Mouse (Mus musculus) Muller cell, postnatal 12 days (primary cell): ENCODE data around the gene Gnat1.
A peak's percentile ranks its signal among the peaks of the same experiment; 100 is the strongest.

Experiments
- DNase-seq: peaks from one replicate; pipeline ENCODE4 v3.0.0-alpha.2; 2015; ENCODE audit errors: inconsistent ontology term

Gnat1 gene

DNA sequence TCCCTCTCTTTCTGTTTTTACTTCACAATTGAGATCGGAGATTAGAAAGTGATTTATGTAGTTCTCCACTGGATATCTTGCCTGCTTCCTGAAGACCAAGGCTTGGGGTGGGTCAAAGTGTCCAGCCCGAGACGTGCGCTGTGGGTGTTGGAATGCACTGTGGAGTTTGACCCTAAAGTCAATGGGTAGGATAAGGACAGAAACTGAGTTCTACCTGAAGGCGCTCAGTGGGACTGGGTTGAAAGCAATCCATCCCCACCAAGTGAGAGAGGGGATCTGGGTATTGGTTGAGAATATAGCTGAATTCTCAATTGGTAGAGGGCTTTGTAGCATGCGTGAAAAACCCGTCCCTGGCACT, 34.4 kb downstream of the Gnat1 start:
- no peak for DNase-seq

GRCm38 (mm10) chr9:107644495-107645152, 34.9 kb downstream of the Gnat1 start:
- DNase-seq = peak; percentile 91

DNA sequence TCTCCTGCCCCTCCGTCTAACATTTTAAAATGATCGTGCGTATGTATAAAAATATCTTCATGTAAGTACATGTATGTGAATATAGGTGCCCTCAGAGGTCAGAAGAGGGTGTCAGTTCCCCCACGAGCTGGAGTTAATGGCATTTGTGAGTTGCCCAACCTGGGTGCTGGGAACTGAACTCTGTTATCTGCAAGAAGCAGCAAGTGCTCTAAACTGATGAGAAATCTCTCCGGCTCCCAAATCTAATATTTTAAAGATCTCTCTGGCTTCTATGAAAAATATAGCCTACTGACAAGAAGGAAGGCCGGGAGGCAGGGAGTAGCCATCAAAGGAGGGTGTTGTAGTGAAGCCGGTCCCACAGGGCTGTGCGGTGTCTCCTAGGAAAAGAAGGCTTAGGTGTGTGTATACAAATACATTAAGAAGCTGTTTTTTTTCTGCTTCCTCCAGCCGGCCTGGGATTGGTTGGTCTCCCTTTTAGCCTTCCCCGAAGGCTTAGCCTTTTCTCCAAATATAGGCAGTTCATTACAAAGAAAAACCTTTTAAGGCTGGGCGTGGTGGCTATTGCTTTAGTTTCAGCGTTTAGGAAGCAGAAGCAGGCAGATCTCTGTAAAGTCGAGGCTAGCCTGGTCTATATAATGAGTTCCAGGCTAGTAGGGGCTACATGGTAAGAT, 35.8 kb downstream of the Gnat1 start:
- no peak for DNase-seq

DNA sequence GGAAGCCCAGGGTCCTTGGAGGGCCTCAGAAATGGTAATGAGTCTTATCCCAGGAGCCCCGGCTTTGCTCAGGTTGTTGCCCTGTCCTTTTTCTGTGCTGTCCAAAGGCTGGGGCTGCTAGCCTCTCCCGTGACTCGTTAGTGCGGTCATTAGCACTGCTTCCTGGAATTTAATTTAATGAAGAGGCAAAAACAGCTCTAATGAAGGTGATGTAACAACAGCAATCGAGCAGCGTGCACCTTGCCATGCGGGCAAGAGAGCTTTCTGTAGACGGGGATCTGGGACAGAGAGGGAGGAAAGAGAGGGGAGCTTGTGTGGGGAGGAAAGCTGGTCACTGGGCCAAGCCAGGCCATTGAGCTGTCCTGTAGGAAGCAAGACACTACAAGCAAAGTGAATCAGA, 37.8 kb downstream of the Gnat1 start:
- DNase-seq = peak; percentile 61

GRCm38 (mm10) chr9:107640257-107640772, 39.2 kb downstream of the Gnat1 start:
- DNase-seq = no peak

- no peak for DNase-seq
Observed at GRCm38 (mm10) chr9:107637070-107637469, 42.4 kb downstream of the Gnat1 start.

DNA sequence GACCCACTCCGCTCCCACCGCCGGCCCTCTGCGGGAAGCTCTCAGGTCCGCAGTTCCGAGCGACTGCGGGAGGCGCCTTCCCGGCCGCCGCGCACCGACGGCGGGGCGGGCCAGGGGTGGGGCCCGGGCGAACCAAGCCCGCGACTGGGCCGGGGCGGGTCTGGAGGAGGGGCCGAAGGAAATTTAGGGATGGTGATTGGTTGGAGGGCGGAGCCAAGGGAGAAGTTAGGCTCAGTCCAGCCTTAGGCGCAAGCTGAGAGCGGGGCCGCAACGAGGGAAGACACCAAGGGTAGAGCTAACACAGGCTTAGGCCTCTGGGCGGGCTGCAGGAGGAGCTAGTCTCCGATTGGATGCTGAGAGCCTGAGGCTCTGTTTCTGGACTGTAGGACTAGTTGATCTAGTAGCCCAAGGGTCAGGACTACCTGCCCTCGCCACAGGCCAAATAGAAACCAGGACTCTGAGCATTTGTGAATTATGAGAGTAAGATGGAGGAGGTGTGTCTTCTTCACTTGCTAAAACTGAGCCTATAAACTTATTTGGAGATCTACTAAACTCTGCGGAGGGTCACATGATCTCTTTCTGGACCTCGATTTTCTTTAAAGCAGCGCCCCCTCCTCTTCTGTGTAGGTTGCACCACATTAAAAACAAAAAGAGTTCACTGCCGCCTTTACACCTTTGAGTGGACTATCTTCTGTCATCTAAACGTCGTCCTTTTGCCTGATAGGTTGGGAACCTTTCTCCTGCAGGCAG, 44.1 kb downstream of the Gnat1 start, which contains the start of gene Gnai2:
TSS of gene Gnai2 (minus strand) at position 89 of the 750 bp plus-strand sequence.
- peak; percentile 98 for DNase-seq

GRCm38 (mm10) chr9:107634406-107635278, 44.9 kb downstream of the Gnat1 start:
- DNase-seq = no peak

DNA sequence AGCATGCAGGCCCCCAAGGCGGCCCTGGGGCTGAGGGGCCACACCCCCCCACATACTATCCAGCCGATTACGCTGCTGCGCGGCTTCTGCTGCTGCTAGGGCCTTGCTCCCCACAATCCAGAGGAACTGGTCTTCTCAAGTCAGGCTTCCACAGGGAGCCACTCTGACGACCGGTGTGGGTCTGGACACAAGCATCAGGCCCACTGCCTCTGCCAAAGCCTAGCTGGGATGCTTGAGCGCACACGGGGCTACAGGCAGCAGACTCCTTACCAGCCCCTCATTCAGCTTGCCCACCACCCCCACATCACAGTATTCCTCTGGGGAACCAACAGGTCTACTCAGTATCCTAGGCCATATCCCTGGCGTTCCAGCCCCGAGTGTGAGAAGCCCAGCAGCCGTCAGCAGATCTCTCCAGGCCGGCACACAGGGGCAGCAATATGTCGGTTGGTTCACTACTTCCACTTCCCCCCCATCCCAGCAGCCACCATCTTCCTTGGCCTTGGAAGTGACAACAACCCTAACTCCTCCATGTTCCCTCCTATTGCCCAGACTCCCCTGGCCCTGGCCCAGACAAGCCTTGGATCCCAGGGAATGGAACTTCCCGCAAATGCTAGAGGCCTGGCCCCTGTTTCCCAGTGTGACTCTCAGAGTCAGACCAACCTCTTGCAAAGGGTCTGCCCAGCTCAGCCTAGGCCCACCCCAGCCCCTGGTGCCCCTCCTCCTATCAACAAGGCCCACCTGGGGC, 45.7 kb downstream of the Gnat1 start:
- DNase-seq = no peak

GRCm38 (mm10) chr9:107633091-107633660, 46.3 kb downstream of the Gnat1 start:
- DNase-seq = peak; percentile 90

DNA sequence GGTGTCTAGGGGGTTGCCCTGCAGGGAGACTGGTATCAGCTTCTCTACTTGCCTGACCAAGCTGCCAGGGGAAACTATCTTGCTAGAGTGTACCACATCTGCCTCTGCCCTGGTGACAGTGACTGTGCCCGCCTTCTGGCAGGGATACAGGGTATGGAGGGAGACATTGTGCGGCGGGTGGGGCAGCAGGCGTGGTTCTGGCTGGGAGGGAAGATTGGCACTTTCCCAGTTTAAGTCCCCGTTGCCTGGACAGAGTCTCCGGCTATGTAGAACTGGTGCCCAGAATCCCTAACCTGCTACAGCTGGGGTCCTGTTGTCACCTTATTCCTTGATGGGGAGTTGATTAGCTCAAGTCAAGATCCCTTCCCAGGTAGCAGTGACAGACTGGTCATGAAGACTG, 47.0 kb downstream of the Gnat1 start:
- peak; percentile 77 for DNase-seq

DNA sequence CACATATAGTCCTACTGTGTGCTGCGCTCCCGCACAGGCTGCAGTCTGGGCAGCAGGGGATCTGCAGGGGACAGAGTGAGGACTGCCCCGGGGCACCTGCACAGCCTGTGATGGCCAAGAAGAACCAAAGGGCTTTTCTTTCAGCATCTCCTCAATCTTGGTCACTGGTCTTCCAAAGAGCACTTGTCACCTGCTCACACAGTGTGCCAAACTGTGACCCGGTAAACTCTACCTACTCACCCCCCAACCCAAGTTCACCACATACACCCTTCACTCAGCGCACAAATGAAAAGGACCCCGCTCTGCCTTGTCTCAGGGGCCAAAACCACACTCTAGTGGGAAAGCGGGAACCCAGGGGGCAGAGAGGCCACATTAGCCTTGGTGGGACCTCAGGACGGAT, 47.7 kb downstream of the Gnat1 start:
- DNase-seq = no peak

DNA sequence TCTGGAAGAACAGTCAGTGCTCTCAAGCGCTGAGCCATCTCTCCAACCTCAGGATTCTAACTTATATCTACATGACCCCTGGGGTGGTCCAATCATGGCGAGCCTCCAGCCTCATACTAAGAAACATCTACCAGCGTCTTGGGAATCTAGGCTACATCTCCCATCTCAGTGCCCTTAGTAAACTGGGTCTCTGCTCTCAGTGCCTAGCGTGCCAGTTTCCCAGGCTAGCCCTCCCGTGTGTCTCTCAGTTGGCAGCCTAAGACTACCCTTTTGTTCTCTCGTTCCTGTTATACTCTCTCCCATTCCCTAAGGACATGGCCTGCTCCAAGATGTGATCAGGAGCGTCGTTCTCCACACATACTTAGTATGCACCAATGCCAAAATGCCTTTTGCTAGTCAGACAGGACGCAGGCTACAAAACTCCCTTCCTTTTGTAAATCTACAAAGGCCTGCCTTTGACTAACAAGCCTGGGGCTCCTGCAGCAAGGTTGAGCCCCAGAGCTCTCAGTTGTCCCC, 48.1 kb downstream of the Gnat1 start:
- DNase-seq = no peak

- DNase-seq = peak; percentile 90
Observed at GRCm38 (mm10) chr9:107630576-107630975, 48.9 kb downstream of the Gnat1 start.

DNA sequence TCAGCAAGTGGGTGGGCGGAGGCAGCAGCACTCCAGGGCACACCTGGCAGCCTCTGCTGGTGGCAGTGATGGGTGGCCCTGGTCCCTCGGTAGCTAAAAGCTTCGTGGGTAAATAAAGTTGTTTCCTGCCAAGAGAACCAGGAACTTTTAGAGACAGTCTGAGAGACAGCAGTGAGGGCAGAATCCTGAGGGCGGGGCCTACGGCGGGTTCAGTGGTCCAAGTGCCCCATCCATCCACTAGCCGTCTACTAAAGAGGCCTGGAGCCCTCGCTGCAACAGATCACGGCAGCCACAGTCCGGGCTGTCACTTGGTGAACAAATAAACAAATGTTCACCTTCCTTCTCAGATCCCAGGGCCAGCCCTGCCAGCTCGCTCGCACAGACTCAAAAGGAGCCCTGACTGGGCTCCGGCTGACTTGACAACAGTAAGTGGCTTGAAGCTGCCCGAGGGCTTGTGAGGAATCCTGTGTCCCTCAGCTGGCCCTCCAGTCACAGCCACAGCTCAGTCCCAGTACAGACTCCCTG, 49.5 kb downstream of the Gnat1 start:
- DNase-seq = peak; percentile 74

DNA sequence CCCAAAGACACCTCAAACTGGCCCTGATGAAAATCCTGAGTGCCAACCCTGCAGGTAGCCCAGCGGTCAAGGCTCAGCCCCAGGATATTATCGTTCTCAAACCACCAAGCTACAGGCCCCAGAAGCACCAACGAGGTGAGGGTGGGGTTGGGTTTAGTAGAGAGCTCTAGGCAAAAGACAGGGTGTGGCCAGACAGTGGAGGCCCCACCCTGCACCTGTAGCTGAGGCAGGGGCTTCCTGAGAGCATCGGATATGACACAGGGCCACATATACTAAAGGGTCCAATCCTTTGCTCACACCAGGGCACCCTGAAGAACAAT, 50.1 kb downstream of the Gnat1 start:
- no peak for DNase-seq

DNA sequence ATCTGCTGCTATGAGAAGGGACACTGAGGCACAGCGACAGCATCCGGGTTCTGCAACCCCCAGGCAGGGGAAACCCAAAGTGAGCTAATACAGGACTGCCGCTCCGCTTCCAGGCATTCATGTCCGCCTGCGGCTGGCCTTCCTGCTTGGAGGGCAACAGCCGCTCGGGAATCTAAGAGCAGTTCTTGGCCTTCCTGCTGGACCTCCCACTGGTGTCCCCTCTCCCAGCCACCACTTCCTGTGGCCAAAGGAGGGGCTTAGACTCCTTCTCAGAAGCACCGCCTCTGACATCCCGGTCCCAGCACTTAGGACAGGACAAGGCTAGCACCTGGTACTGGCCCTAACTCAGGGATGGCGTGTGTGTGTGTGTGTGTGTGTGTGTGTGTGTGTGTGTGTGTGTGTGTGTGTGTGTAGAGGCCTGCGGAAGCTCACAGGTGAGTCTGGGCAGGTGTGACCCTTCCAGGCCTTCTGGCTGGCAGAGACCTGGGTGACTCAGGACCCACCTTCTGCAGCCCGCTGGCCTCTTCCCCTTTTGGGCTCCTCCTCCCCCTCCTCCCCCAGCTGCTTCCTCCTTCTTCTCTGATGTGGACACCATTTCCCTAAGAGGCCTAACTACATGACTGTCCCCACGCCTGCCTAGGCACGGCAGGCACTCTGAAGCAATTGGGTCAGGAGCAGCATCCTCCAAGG, 50.6 kb downstream of the Gnat1 start:
- DNase-seq = no peak

- no peak for DNase-seq
Observed at GRCm38 (mm10) chr9:107627387-107628255, 51.9 kb downstream of the Gnat1 start.

- DNase-seq = peak; percentile 94
Observed at GRCm38 (mm10) chr9:107626844-107627277, 52.7 kb downstream of the Gnat1 start.
